Mouse (Mus musculus) spleen, embryonic (tissue): ENCODE results near the gene Gm3376.
"Not testable (repeated sequence)": the region's sequence is repeated elsewhere in the genome, so short reads cannot be mapped to it uniquely, and the experiment has no call there.

Source experiments
- CTCF ChIA-PET: fragments of 350-600 bp; sonication (Branson Sonifier 250); formaldehyde crosslinking; loops from one replicate; lab custom pipeline; 2022; lab: Charles Lee

The Gm3376 gene

GRCm38 (mm10) chrY:3771373-3771772 is at the start of gene Gm3376:
Gene Gm3376, plus strand, starts transcription at chrY:3771673.
- CTCF ChIA-PET = not testable (repeated sequence)
